Mouse (Mus musculus) testis, adult 2 months (tissue): ENCODE measurements around the gene Ccl17.

Source experiments
- CTCF ChIP-seq: fragments of 200-500 bp; IDR thresholded peaks from 2 replicates; pipeline ENCODE4 v1.5.1; 2012; ENCODE audit warnings: low read depth, mild to moderate bottlenecking, inconsistent platforms, low read length, moderate library complexity; ENCODE audit not compliant: control insufficient read depth, insufficient read depth, insufficient replicate concordance
- POLR2A ChIP-seq: fragments of 200-500 bp; IDR thresholded peaks from 2 replicates; pipeline ENCODE4 v1.6.1; 2012; ENCODE audit warnings: low read depth, mild to moderate bottlenecking, inconsistent platforms, low read length, moderate library complexity; ENCODE audit not compliant: control insufficient read depth

DNA sequence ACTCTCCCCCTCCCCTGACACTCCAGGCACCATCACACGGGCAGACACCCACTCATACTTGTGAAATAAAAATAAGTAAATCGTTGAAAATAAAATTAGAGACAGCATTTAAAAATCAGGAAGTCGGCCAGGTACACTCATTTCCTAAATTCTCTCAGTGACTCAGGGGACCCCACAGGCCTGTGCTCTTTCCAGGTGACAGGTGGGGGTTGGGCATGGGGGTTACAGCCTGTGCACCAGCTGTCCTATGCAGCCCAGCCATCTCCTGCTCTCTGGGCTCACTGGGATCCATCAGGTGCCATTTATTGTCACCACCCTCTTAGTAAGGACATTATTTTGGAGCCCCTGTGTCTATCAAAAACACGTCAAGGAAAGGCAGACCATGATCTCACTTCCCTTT is 26.4 kb upstream of the Ccl17 start:
- no peak for TF ChIP-seq POLR2A
- TF ChIP-seq CTCF, result no peak
